Mouse (Mus musculus) MN1 (cell line): ENCODE data around the gene Mov10.
"Not testable (repeated sequence)": the region's sequence is repeated elsewhere in the genome, so short reads cannot be mapped to it uniquely, and the experiment has no call there.

ENCODE experiments used
- DNase-seq: peaks from one replicate; pipeline ENCODE4 v3.0.0-alpha.2; 2016; ENCODE audit warnings: low spot score

Gene Mov10

GRCm38 (mm10) chr3:104780561-104781420, 37.6 kb downstream of the Mov10 start, which contains the start of gene Ppm1j:
Ppm1j (plus strand) TSS chr3:104781056.
- DNase-seq, result peak; percentile 77

GRCm38 (mm10) chr3:104779949-104780348, 38.4 kb downstream of the Mov10 start:
- peak; percentile 78 for DNase-seq

GRCm38 (mm10) chr3:104777342-104777741, 41.0 kb downstream of the Mov10 start:
- no peak for DNase-seq

- no peak for DNase-seq
Measured at GRCm38 (mm10) chr3:104773301-104773700, 45.1 kb downstream of the Mov10 start.

GRCm38 (mm10) chr3:104771460-104771859, 46.9 kb downstream of the Mov10 start:
- no peak for DNase-seq

- DNase-seq, result no peak
Measured at GRCm38 (mm10) chr3:104770918-104771317, 47.4 kb downstream of the Mov10 start.

GRCm38 (mm10) chr3:104770035-104770434, 48.3 kb downstream of the Mov10 start:
- DNase-seq, result peak; percentile 44

- no peak for DNase-seq
Measured at GRCm38 (mm10) chr3:104769135-104769534, 49.2 kb downstream of the Mov10 start.

- no peak for DNase-seq
Measured at GRCm38 (mm10) chr3:104767716-104768115, 50.6 kb downstream of the Mov10 start.

- no peak for DNase-seq
Measured at GRCm38 (mm10) chr3:104767141-104767540, 51.2 kb downstream of the Mov10 start.

GRCm38 (mm10) chr3:104765021-104765420, 53.3 kb downstream of the Mov10 start:
- DNase-seq, result no peak

- not testable (repeated sequence) for DNase-seq
Measured at GRCm38 (mm10) chr3:104762103-104762863, 56.1 kb downstream of the Mov10 start.

GRCm38 (mm10) chr3:104758869-104759268, 59.5 kb downstream of the Mov10 start:
- DNase-seq, result no peak

- no peak for DNase-seq
Measured at GRCm38 (mm10) chr3:104758406-104758805, 60.0 kb downstream of the Mov10 start.

GRCm38 (mm10) chr3:104752845-104753244, 65.5 kb downstream of the Mov10 start:
- DNase-seq, result not testable (repeated sequence)
